Mouse (Mus musculus): Measurements from ENCODE around the gene Irs1.

GRCm38 (mm10) chr1:82334506-82334905 is 43.3 kb upstream of the Irs1 start:
- TF ChIP-seq EP300 (optimal IDR thresholded peaks at IDR 0.05) = no peak
- TF ChIP-seq CTCF (IDR thresholded peaks at IDR 0.05; ENCODE audit: low read depth) = no peak

Measured in stomach, postnatal 0 days (tissue).